Mouse (Mus musculus) lung, postnatal 0 days (tissue): ENCODE results near the gene Arhgap9. TPM values are rescaled to one million over a fixed set of nuclear protein-coding genes. Genes with fewer than 3 reads are reported as not detected.
"Not testable (repeated sequence)": the region's sequence is repeated elsewhere in the genome, so short reads cannot be mapped to it uniquely, and the experiment has no call there.

Source experiments
- ATAC-seq: fragments of 200-750 bp; cut with Nextera tagmentation; 2 replicates; pipeline ENCODE4 v1.8.0; 2017; ENCODE audit warnings: moderate library complexity
- DNase-seq: peaks from one replicate; pipeline ENCODE4 v3.0.0-alpha.2; 2016; ENCODE audit warnings: low spot score
- H3K27ac ChIP-seq: fragments of 300-500 bp; sonication (generic); 2 replicates; pipeline ENCODE4 v1.5.1; 2014; ENCODE audit warnings: antibody characterized with exemption, mild to moderate bottlenecking, low read length, mixed read lengths
- H3K27me3 ChIP-seq: fragments of 300-500 bp; sonication (generic); replicated peaks from 2 replicates; pipeline ENCODE4 v1.6.1; 2014; ENCODE audit warnings: low read length, mixed read lengths; ENCODE audit not compliant: insufficient read depth
- H3K36me3 ChIP-seq: fragments of 300-500 bp; sonication (generic); 2 replicates; pipeline ENCODE4 v1.6.1; 2014; ENCODE audit warnings: low read length, mixed read lengths; ENCODE audit not compliant: insufficient read depth
- H3K4me1 ChIP-seq: fragments of 300-500 bp; sonication (generic); 2 replicates; pipeline ENCODE4 v1.6.1; 2014; ENCODE audit warnings: antibody characterized with exemption, low read depth, low read length, mixed read lengths; ENCODE audit not compliant: insufficient read depth
- H3K4me2 ChIP-seq: fragments of 300-500 bp; sonication (generic); replicated peaks from 2 replicates; pipeline ENCODE4 v1.6.1; 2014; ENCODE audit warnings: low read depth, mild to moderate bottlenecking, low read length, moderate library complexity, mixed read lengths
- H3K4me3 ChIP-seq: fragments of 300-500 bp; sonication (generic); 2 replicates; pipeline ENCODE4 v1.5.1; 2014; ENCODE audit warnings: low read depth, low read length
- H3K9ac ChIP-seq: fragments of 300-500 bp; sonication (generic); replicated peaks from 2 replicates; pipeline ENCODE4 v1.6.1; 2014; ENCODE audit warnings: low read depth, mild to moderate bottlenecking
- H3K9me3 ChIP-seq: fragments of 300-500 bp; sonication (generic); 2 replicates; pipeline ENCODE4 v1.6.1; 2016; ENCODE audit warnings: low read length, mixed read lengths
- CTCF ChIP-seq: IDR thresholded peaks from 2 replicates; pipeline ENCODE4 v1.5.1; 2016; ENCODE audit warnings: antibody characterized with exemption, mild to moderate bottlenecking
- EP300 ChIP-seq: IDR thresholded peaks from 2 replicates; pipeline ENCODE4 v1.6.1; 2016; ENCODE audit warnings: antibody characterized with exemption, mild to moderate bottlenecking, control low read depth
- WGBS: fragments of 180-500 bp; shearing (Covaris S2); extraction: QIAGEN DNeasy Blood & Tissue Kit; methylation state at CpG from one replicate; pipeline ENCODE4 v1.1.7; 2014; 5-methylcytosine and 5-hydroxymethylcytosine counted together
- polyA plus RNA-seq: library from polyadenylated mRNA; unstranded; fragments of >200 nt; fragmentation: Nextera tagmentation; extraction: Ambion mirVana; gene quantifications from 2 replicates; pipeline ENCODE4 v1.2.1, GENCODE M21; 2015

Gene Arhgap9
- polyA plus RNA-seq, 1 experiment from 2014 or later, result 8.5 TPM

DNA sequence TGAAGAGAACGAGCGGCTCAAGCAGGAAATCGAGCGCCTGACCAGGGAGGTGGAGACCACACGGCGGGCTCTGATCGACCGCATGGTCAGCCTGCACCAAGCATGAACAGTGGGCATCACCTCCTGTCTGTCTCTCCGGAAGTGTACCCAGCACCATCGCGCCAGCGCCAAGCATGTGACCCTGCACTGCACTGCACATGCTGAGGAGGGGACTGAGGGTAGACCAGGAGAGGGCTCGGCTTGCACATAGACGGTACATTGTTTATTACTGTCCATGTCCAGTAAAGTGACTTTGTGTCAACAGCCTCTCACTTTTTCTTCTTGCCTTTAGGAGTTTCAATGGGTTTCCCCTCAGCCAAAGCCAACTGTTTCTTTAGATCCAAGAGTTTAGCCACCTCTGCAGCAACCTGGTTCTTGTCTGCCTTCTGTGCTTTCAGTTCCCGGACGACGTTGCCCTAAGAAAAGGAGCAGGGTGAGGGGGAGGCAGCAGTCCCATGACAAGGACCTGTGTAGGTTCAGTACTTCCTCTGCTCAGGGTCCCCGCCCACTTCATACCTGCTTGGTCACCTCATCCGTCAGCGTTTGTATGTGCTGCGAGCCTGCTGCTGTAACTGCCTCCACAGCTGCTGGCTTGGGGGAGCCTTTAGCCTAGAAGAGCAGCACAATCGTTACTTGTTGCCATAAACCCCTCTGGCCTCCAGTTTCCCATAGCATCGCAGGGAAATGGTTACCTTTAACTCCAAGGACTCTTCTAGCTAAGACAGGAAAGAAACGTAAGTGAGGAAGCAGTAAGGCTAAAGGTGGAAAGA is 25.6 kb upstream of the Arhgap9 start:
- Histone ChIP-seq H3K4me3 (no peak overlapping the region), H3K4me2 (no peak overlapping the region), H3K9ac (no peak overlapping the region), H3K36me3 (peaks cover 32% of the 10 kb centered on the region), H3K9me3 (no peaks in the 10 kb centered on the region), H3K4me1 (peaks cover 9% of the 10 kb centered on the region), H3K27ac (no peak overlapping the region), H3K27me3 (no peaks in the 10 kb centered on the region)
- no peak for ATAC-seq
- no peak for DNase-seq
- TF ChIP-seq EP300 (no peak), CTCF (no peak)
- WGBS, result 83% methylated on average over 24 of the region's 24 CpGs

DNA sequence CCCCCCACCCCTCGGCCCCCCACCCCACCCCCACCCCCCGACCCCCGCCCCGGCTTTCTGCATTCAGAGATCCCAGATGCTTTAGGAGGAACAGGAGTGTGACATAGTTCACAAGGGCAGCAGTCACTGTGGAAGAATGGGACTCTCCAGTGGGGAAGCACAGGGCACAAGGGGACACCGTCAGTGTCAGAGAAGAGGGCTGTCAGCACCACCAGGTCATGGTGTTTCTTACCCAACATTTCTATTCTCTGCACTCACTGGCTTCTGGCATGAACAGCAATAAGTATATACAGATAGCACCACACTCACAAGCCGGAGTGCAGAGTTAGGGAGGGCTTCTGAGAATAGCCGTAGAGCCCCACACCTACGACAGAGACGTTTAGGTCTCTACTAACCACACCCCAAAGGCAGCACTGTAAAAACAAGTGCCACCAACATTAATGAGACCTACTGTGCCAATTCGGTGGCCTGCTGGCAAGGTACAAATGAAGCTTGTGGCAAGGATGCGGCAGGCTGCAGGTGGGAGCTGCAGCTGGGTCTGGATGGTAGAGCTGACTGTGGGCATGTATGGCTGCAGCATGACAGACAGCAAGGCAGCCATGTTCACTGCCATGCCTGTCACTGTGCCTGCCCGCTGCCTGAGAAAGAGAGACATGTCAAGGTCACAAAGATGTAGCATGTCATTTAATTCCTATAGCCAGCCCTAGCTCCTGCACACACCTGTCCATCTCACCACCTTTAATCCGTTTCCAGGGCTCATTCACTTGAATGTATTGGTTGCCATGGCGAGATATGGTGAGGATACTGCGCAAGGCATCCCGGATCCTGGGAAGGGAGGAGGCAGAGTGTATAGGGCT is 24.5 kb upstream of the Arhgap9 start:
- no peak for ATAC-seq
- Histone ChIP-seq H3K9me3 (no peaks in the 10 kb centered on the region), H3K9ac (no peak overlapping the region), H3K4me2 (no peak overlapping the region), H3K27me3 (no peaks in the 10 kb centered on the region), H3K4me3 (no peak overlapping the region), H3K27ac (no peak overlapping the region), H3K36me3 (peaks cover 36% of the 10 kb centered on the region), H3K4me1 (no peaks in the 10 kb centered on the region)
- TF ChIP-seq CTCF, result no peak
- TF ChIP-seq EP300, result no peak
- DNase-seq, result no peak
- whole genome bisulfite sequencing, result 91% methylated on average over 13 of the region's 16 CpGs

DNA sequence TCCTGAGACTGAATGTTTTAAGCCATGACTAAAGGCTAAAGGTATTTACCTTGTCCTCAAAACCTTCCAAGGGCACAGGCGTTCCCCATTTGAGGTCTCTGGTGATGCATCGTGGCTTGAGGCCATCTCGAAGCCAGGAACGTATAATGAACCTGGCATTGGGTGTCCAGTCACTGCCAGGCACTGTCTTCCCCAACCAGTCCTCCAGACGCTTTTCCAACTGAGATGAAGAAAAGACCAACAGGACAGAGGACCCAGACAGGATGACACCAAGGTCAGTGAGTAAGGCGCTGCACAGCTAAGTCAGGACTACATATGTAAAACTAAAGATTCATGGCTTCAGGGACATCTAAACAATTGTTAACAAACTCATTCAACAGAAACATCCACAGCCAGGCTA is 21.4 kb upstream of the Arhgap9 start:
- no peaks in the 10 kb centered on the region for H3K4me1 ChIP-seq
- no peak for DNase-seq
- H3K9ac ChIP-seq, result no peak overlapping the region
- 93% methylated on average over 6 of the region's 6 CpGs for WGBS
- no peak overlapping the region for H3K4me2 ChIP-seq
- H3K36me3 ChIP-seq, result peaks cover 48% of the 10 kb centered on the region
- ATAC-seq, result no peak
- TF ChIP-seq EP300 (no peak), CTCF (no peak)
- no peak overlapping the region for H3K4me3 ChIP-seq
- H3K27me3 ChIP-seq, result no peaks in the 10 kb centered on the region
- no peak overlapping the region for H3K27ac ChIP-seq
- H3K9me3 ChIP-seq, result no peaks in the 10 kb centered on the region

DNA sequence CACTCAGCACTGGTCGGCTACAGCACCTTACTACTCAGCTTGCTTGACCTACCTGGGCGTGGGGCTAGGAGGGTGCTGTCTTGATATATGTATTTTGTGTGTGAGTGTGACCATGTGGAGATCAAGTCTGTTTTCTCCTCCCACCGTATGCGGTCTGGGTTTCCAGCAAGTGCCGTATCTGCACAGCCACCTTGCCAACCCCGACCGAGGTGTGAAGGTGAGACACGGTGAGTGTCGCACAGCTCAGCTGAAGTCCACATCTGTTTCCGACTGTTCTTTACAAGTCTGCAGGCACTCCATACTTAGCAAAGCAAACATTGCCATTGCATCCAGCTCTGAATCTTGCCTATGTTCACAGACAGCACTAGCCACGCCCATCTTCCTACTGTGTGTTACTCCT is 18.6 kb upstream of the Arhgap9 start:
- Histone ChIP-seq H3K4me2 (no peak overlapping the region), H3K9ac (no peak overlapping the region), H3K9me3 (no peaks in the 10 kb centered on the region), H3K27me3 (no peaks in the 10 kb centered on the region), H3K27ac (no peak overlapping the region), H3K36me3 (peaks cover 49% of the 10 kb centered on the region), H3K4me3 (no peak overlapping the region), H3K4me1 (no peaks in the 10 kb centered on the region)
- ATAC-seq, result no peak
- WGBS, result 88% methylated on average over 11 of the region's 11 CpGs
- no peak for DNase-seq
- TF ChIP-seq CTCF (no peak), EP300 (no peak)

DNA sequence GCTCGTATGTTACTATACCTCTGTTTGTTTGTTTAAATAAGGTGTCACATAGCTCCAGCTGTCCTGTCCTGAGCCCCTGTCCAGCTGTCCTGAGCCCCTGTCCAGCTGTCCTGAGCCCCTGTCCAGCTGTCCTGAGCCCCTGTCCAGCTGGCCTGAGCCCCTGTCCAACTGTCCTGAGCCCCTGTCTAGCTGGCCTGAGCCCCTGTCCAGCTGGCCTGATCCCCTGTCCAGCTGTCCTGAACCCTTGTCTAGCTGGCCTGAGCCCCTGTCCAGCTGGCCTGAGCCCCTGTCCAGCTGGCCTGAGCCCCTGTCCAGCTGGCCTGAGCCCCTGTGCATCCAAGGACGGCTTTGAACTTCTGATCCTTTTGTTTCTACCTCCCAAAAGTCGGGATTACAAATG is 12.6 kb upstream of the Arhgap9 start:
- not testable (repeated sequence) for DNase-seq, H3K4me2 ChIP-seq, H3K4me1 ChIP-seq, H3K27ac ChIP-seq, ATAC-seq, H3K9ac ChIP-seq, H3K27me3 ChIP-seq, H3K9me3 ChIP-seq, H3K4me3 ChIP-seq
- 82% methylated on average over 3 of the region's 3 CpGs for WGBS
- H3K36me3 ChIP-seq, result peaks cover 22% of the 10 kb centered on the region; the same call in 1 of the 2 replicates
